10 mouse cellular contexts compared by ENCODE assay signal in genomic region chr6:114076560-114076959, GRCm38 (mm10). TPM values are rescaled to one million over a fixed set of nuclear protein-coding genes. Genes with fewer than 3 reads are reported as not detected.
DNase-seq lines count a peak whose midpoint lies in the region; ATAC-seq and TF ChIP-seq lines count a peak whose summit lies in the region.
"Had no signal": no experiment of that assay in that cellular context is flagged by ENCODE, and none has a peak within 500 bp of the region (broad histone marks: within the 10 kb centered on the region; RNA-seq: fewer than 3 reads in every experiment).

No protein-coding gene starts in this region.

- TF ChIP-seq POLR2A in liver, adult 2 months (IDR thresholded peaks at IDR 0.05; ENCODE audit: extremely low read depth, insufficient read depth, low read length) = no peak
- no peak for TF ChIP-seq POLR2A in brain, embryonic 14.5 days (IDR thresholded peaks at IDR 0.05; ENCODE audit: borderline replicate concordance, extremely low read depth, insufficient read depth, insufficient read length, poor library complexity, severe bottlenecking)

- no peak for DNase-seq in liver, adult 2 months (ENCODE audit: extremely low read depth, low read depth, low spot score)
- peak; percentile 58 for DNase-seq in brain, embryonic 14.5 days (ENCODE audit: low read depth)
- peak; percentile 74 to 79 for DNase-seq in frontal cortex, postnatal 14 days (ENCODE audit: low spot score in 2 of 2)
- DNase-seq in layer of hippocampus, adult 9-11 months = peak; percentile 80
- peak; percentile 81 for DNase-seq in retina, embryonic 14.5 days (ENCODE audit: low spot score)
- DNase-seq in thymus, postnatal 14 days = no peak
- no peak for DNase-seq in spleen, adult 18-20 months

- H3K27me3 ChIP-seq in liver, adult 2 months (ENCODE audit: control insufficient read depth, insufficient read depth, low read length) = no peaks in the 10 kb centered on the region
- H3K27me3 ChIP-seq in liver, embryonic 12.5 days (replicated peaks) = no peaks in the 10 kb centered on the region; the same call in 1 of the 2 replicates
- H3K27me3 ChIP-seq: neural tube, embryonic 12.5 days had no signal

- no peak for ATAC-seq in liver, embryonic 12.5 days

- no peaks in the 10 kb centered on the region for H3K36me3 ChIP-seq in liver, adult 2 months (ENCODE audit: control insufficient read depth, insufficient read depth, low read length)
- no peaks in the 10 kb centered on the region for H3K36me3 ChIP-seq in liver, embryonic 12.5 days
- H3K36me3 ChIP-seq: neural tube, embryonic 12.5 days had no signal

- no peak overlapping the region for H3K9ac ChIP-seq in liver, adult 2 months (ENCODE audit: low read depth, low read length)
- no peak overlapping the region for H3K9ac ChIP-seq in liver, embryonic 12.5 days
- H3K9ac ChIP-seq: neural tube, embryonic 12.5 days had no signal

- no peak overlapping the region for H3K27ac ChIP-seq in liver, adult 2 months (replicated peaks; ENCODE audit: insufficient read depth, low read depth, low read length)
- no peak overlapping the region for H3K27ac ChIP-seq in liver, embryonic 12.5 days
- H3K27ac ChIP-seq: neural tube, embryonic 12.5 days had no signal

- peak; percentile 36 for TF ChIP-seq CTCF in liver, adult 2 months (IDR thresholded peaks at IDR 0.05; ENCODE audit: low read depth, low read length)
- peak; percentile 65; the same call in 1 of the 2 replicates for TF ChIP-seq CTCF in brain, embryonic 14.5 days (IDR thresholded peaks at IDR 0.05; ENCODE audit: borderline replicate concordance, extremely low read depth, insufficient read depth, insufficient read length)

- H3K4me3 ChIP-seq in liver, adult 2 months (ENCODE audit: insufficient read depth, low read depth, low read length) = no peak overlapping the region
- no peak overlapping the region for H3K4me3 ChIP-seq in liver, embryonic 12.5 days
- H3K4me3 ChIP-seq: neural tube, embryonic 12.5 days had no signal

- no peaks in the 10 kb centered on the region for H3K4me1 ChIP-seq in liver, adult 2 months (ENCODE audit: control insufficient read depth, insufficient read depth, low read length)
- H3K4me1 ChIP-seq in liver, embryonic 12.5 days = no peaks in the 10 kb centered on the region
- H3K4me1 ChIP-seq: neural tube, embryonic 12.5 days had no signal

- no peaks in the 10 kb centered on the region for H3K79me2 ChIP-seq in liver, adult 2 months (ENCODE audit: control insufficient read depth, insufficient read depth, low read length)

- no peak overlapping the region for H3K4me2 ChIP-seq in liver, embryonic 12.5 days
- H3K4me2 ChIP-seq: neural tube, embryonic 12.5 days had no signal

- no peaks in the 10 kb centered on the region for H3K9me3 ChIP-seq in liver, embryonic 12.5 days (replicated peaks)
- H3K9me3 ChIP-seq: neural tube, embryonic 12.5 days had no signal

- WGBS in liver, adult 2 months = 53% methylated on average over 3 of the region's 3 CpGs
- 62% methylated on average over 3 of the region's 3 CpGs for WGBS in liver, embryonic 12.5 days (ENCODE audit: insufficient replicate concordance)

RNA-seq across cellular contexts. Expression of gene Atp2b2, which starts 34.1 kb away (rescaled TPM):
- total RNA-seq in liver, adult 2 months (2014; rRNA removed) = 1.1 and 2.5 TPM in 2 replicates
- polyA plus RNA-seq in liver, adult 2 months (2012; rRNA removed) = 1.0 and 1.7 TPM in 2 replicates
- 0.30 and 0.35 TPM in 2 replicates for polyA plus RNA-seq in liver, embryonic 12.5 days (2016; fragmentation: Nextera tagmentation; extraction: Ambion mirVana)
- 10.6 and 24.3 TPM in 2 replicates for polyA plus RNA-seq in brain, embryonic 14.5 days (2012; rRNA removed)

RNA-seq across cellular contexts. Expression of gene Slc6a11, which starts 54.5 kb away (rescaled TPM):
- total RNA-seq in liver, adult 2 months (2014; rRNA removed) = not detected in 2 replicates
- polyA plus RNA-seq in liver, adult 2 months (2012; rRNA removed) = not detected in 2 replicates
- polyA plus RNA-seq in liver, embryonic 12.5 days (2016; fragmentation: Nextera tagmentation; extraction: Ambion mirVana) = not detected in 2 replicates
- polyA plus RNA-seq in brain, embryonic 14.5 days (2012; rRNA removed) = 22.8 and 46.2 TPM in 2 replicates
- polyA plus RNA-seq: heart, embryonic 14.5 days had no signal

Comparison
In these comparisons a context has a peak if more than half of its experiments do, and no peak if none do; other contexts are left out.
1. DNase-seq: peak in brain, embryonic 14.5 days (single experiment), frontal cortex, postnatal 14 days (2 of 2), layer of hippocampus, adult 9-11 months (single experiment) and retina, embryonic 14.5 days (single experiment); none in liver, adult 2 months (single experiment), thymus, postnatal 14 days (single experiment) and spleen, adult 18-20 months (0 of 2).
2. RNA of gene Slc6a11, which starts 54.5 kb away (polyA plus RNA-seq): 22.8 to 46.2 TPM in brain, embryonic 14.5 days; not detected in liver, adult 2 months and not detected in liver, embryonic 12.5 days; every median in the first group is over 10 times any median in the second.